Mouse (Mus musculus) C2C12 (cell line): ENCODE results near the gene Gm11938. TPM values are rescaled to one million over a fixed set of nuclear protein-coding genes. Genes with fewer than 3 reads are reported as not detected.

Experiments
- H3K27me3 ChIP-seq: one replicate; pipeline ENCODE4 v1.6.1; 2011; ENCODE audit not compliant: control insufficient read depth, insufficient read depth, insufficient read length
- H3K36me3 ChIP-seq: one replicate; pipeline ENCODE4 v1.6.1; 2011; ENCODE audit not compliant: control insufficient read depth, insufficient read depth
- H3K4me3 ChIP-seq: one replicate; pipeline ENCODE4 v1.5.1; 2011; ENCODE audit warnings: mild to moderate bottlenecking, control low read depth; ENCODE audit not compliant: poor library complexity, insufficient read depth, severe bottlenecking
- H3K79me2 ChIP-seq: one replicate; pipeline ENCODE4 v1.6.1; 2011; ENCODE audit not compliant: control insufficient read depth, insufficient read depth
- H3K79me3 ChIP-seq: one replicate; pipeline ENCODE4 v1.6.1; 2011; ENCODE audit warnings: low read depth, control low read depth
- H3ac ChIP-seq: one replicate; pipeline ENCODE3; 2011; ENCODE audit warnings: low read depth; ENCODE audit not compliant: control insufficient read depth, insufficient read length
- CEBPB ChIP-seq: IDR thresholded peaks from one replicate; pipeline ENCODE4 v1.6.1; 2011; ENCODE audit warnings: low read depth, mild to moderate bottlenecking, control low read depth, moderate library complexity
- CTCF ChIP-seq: IDR thresholded peaks from one replicate; pipeline ENCODE4 v1.5.1; 2011; ENCODE audit not compliant: control insufficient read depth, insufficient read depth, insufficient read length
- FOSL1 ChIP-seq: IDR thresholded peaks from one replicate; pipeline ENCODE4 v1.8.0; 2011; ENCODE audit warnings: mild to moderate bottlenecking, low read length; ENCODE audit not compliant: poor library complexity, insufficient read depth, severe bottlenecking
- MAX ChIP-seq: IDR thresholded peaks from one replicate; pipeline ENCODE4 v1.6.1; 2011; ENCODE audit warnings: mild to moderate bottlenecking, control low read depth
- MYOD1 ChIP-seq: IDR thresholded peaks from one replicate; pipeline ENCODE4 v1.6.1; 2011; ENCODE audit warnings: low read depth; ENCODE audit not compliant: control insufficient read depth, insufficient read length
- MYOG ChIP-seq: IDR thresholded peaks from one replicate; pipeline ENCODE4 v1.6.1; 2011; ENCODE audit not compliant: control insufficient read depth, insufficient read length; ENCODE audit errors: extremely low read depth
- USF1 ChIP-seq: IDR thresholded peaks from one replicate; pipeline ENCODE4 v1.6.1; 2011; ENCODE audit warnings: low read depth, mild to moderate bottlenecking, control low read depth, moderate library complexity
- polyA plus RNA-seq: library from polyadenylated mRNA; unstranded; fragments of >200 nt; fragmentation: generic; extraction: Trizol; gene quantifications from one replicate; pipeline ENCODE4 v1.2.1, GENCODE M21; 2012; ENCODE audit warnings: missing spikeins

The Gm11938 gene
- polyA plus RNA-seq, 1 experiment, result not detected

DNA sequence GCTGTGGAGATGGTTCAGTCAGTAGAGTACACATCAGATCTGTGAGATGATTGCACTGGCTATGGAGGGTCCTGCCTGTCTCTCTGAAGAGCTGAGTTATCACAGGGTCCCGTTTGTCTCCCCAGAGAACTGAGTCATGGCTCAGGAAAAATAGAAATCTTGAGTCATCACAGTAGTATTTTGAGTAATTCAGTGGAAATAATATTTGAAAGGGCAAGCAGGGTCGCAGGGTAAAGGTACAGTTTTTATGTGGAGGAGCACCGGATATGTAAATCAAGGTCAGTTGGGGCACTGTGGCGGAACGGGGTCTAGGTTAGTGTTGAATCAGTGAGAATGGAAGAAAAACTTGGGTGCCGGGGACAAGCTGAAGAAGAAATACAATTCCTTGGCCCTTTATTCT lies 40.5 kb downstream of the Gm11938 start:
- Histone ChIP-seq H3K36me3 (no peaks in the 10 kb centered on the region), H3K4me3 (no peak overlapping the region), H3K79me2 (no peaks in the 10 kb centered on the region), H3K27me3 (no peaks in the 10 kb centered on the region), H3K79me3 (no peaks in the 10 kb centered on the region), H3ac (no peak overlapping the region)
- TF ChIP-seq USF1, result no peak
- TF ChIP-seq FOSL1, result no peak
- no peak for TF ChIP-seq MYOD1
- TF ChIP-seq MAX, result no peak
- no peak for TF ChIP-seq CTCF
- no peak for TF ChIP-seq MYOG

DNA sequence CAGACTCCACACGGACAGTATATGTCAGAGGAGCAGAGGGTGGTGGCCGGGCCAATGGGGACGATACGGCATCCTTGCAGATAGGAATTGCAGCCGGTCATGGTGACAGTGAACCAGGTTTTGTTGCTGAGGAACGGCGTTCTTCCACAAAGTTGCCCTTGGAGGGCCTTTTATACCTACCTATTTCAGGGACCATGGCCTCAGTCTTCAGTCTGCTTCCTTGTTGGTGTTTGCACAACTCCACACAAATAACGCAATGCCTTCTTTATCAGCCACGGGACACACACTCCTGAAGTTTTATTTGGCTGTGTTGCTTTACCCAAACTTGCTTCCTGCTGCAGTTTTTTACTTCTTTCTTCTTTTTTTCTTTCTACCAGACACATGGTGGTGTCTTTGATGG lies 43.7 kb downstream of the Gm11938 start, which contains the start of gene Gm11939:
Gm11939 (minus strand) TSS at position 101 of the 400 bp plus-strand sequence.
- no peaks in the 10 kb centered on the region for H3K27me3 ChIP-seq
- no peaks in the 10 kb centered on the region for H3K36me3 ChIP-seq
- H3K79me2 ChIP-seq, result no peaks in the 10 kb centered on the region
- TF ChIP-seq FOSL1 (no peak), MYOG (no peak), USF1 (no peak), CEBPB (no peak), MYOD1 (no peak), CTCF (no peak), MAX (no peak)
- no peak within 1 kb of the TSS for H3K4me3 ChIP-seq
- no peak within 1 kb of the TSS for H3ac ChIP-seq
- no peaks in the 10 kb centered on the region for H3K79me3 ChIP-seq

GRCm38 (mm10) chr11:99557976-99558745 lies 44.9 kb downstream of the Gm11938 start:
- H3K79me3 ChIP-seq, result no peaks in the 10 kb centered on the region
- no peaks in the 10 kb centered on the region for H3K79me2 ChIP-seq
- H3K4me3 ChIP-seq, result no peak overlapping the region
- no peak for TF ChIP-seq MYOD1
- H3ac ChIP-seq, result no peak overlapping the region
- H3K36me3 ChIP-seq, result no peaks in the 10 kb centered on the region
- H3K27me3 ChIP-seq, result no peaks in the 10 kb centered on the region

DNA sequence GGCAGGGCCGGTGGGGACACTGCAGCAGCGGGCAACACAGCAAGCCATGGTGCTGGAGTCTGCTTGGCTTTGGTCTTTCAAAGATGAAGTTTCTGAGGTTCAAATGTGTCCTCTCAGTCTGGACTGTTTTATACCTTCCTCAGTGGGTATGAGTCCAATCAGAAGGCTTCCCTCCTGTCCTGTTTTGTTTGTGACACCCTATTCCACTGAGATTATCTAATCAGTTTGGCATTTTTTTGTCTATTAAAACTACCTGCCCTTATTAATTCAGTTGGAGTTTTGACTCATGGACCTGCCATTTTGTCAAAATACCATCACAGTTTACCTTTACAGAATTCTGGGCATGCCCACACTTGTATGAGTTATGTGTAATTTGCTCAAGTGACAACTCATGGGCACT lies 46.4 kb downstream of the Gm11938 start, which contains the start of gene Krtap3-2:
Krtap3-2 (minus strand) TSS at position 101 of the 400 bp plus-strand sequence.
- H3K79me3 ChIP-seq, result no peaks in the 10 kb centered on the region
- no peaks in the 10 kb centered on the region for H3K79me2 ChIP-seq
- no peaks in the 10 kb centered on the region for H3K36me3 ChIP-seq
- H3K27me3 ChIP-seq, result no peaks in the 10 kb centered on the region
- TF ChIP-seq CEBPB (no peak), MYOD1 (no peak), USF1 (no peak), MAX (no peak)
- H3ac ChIP-seq, result no peak within 1 kb of the TSS
- H3K4me3 ChIP-seq, result no peak within 1 kb of the TSS

DNA sequence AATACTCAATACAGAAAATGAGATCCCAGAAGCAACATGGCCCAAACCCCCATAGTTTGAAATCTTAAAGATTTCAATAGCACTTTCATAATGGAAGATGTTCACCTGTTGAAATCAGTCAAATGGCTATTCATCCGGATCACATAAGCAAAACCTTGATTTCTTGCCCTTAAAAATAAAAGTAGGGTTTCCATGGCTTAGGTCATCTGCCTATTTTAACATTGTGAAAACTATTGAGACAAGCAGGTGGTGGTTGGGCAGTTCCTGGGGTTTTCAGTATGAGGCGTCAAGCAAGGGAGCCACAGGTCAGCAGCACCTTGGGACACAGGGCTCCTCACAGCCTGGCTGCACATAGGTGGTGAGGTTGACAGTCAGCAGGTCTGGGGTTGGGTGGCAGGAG lies 46.9 kb downstream of the Gm11938 start:
- Histone ChIP-seq H3K36me3 (no peaks in the 10 kb centered on the region), H3ac (no peak overlapping the region)

More for the DNA sequence above, 46.9 kb downstream of the Gm11938 start:
- no peak for TF ChIP-seq CTCF
- no peak for TF ChIP-seq MAX
- H3K4me3 ChIP-seq, result no peak overlapping the region
- no peaks in the 10 kb centered on the region for H3K79me3 ChIP-seq
- H3K27me3 ChIP-seq, result no peaks in the 10 kb centered on the region
- no peaks in the 10 kb centered on the region for H3K79me2 ChIP-seq

Other genes starting within 250 kb of the Gm11938 start
- gene Krt28, start 228.4 kb downstream of the Gm11938 start, polyA plus RNA-seq, result 0.02 TPM
- gene Krt10, start 213.9 kb downstream of the Gm11938 start, polyA plus RNA-seq, result 3.7 TPM
- not detected for gene Krt12, start 181.0 kb downstream of the Gm11938 start, polyA plus RNA-seq
- gene Krt20, start 165.2 kb downstream of the Gm11938 start, polyA plus RNA-seq, result not detected
- not detected for gene Krt23, start 110.2 kb downstream of the Gm11938 start, polyA plus RNA-seq
- not detected for gene Krt39, start 82.0 kb downstream of the Gm11938 start, polyA plus RNA-seq
- not detected for gene Krt40, start 60.1 kb downstream of the Gm11938 start, polyA plus RNA-seq
- not detected for gene Krtap3-3, start 52.4 kb downstream of the Gm11938 start, polyA plus RNA-seq
- gene Krtap3-2, start 46.5 kb downstream of the Gm11938 start, polyA plus RNA-seq, result not detected
- not detected for gene Gm11939, start 43.8 kb downstream of the Gm11938 start, polyA plus RNA-seq
- not detected for gene Krtap3-1, start 36.7 kb downstream of the Gm11938 start, polyA plus RNA-seq
- 0.04 TPM for gene Krtap1-5, start 22.3 kb downstream of the Gm11938 start, polyA plus RNA-seq
- not detected for gene Krtap1-4, start 19.7 kb downstream of the Gm11938 start, polyA plus RNA-seq
- not detected for gene Krtap1-3, start 12.0 kb downstream of the Gm11938 start, polyA plus RNA-seq
- gene Krtap9-3, start 5.2 kb downstream of the Gm11938 start, polyA plus RNA-seq, result not detected
- not detected for gene Gm11937, start 6.9 kb upstream of the Gm11938 start, polyA plus RNA-seq
- not detected for gene Krtap2-4, start 11.5 kb upstream of the Gm11938 start, polyA plus RNA-seq
- gene Gm11562, start 17.1 kb upstream of the Gm11938 start, polyA plus RNA-seq, result not detected
- gene Krtap4-1, start 24.9 kb upstream of the Gm11938 start, polyA plus RNA-seq, result not detected
- not detected for gene Krtap4-2, start 31.8 kb upstream of the Gm11938 start, polyA plus RNA-seq
- not detected for gene Krtap4-7, start 40.8 kb upstream of the Gm11938 start, polyA plus RNA-seq
- not detected for gene Gm11555, start 46.9 kb upstream of the Gm11938 start, polyA plus RNA-seq
- gene Gm11563, start 55.7 kb upstream of the Gm11938 start, polyA plus RNA-seq, result not detected
- not detected for gene Krtap4-6, start 62.7 kb upstream of the Gm11938 start, polyA plus RNA-seq
- gene Gm14190, start 87.4 kb upstream of the Gm11938 start, polyA plus RNA-seq, result not detected
- not detected for gene Gm14180, start 131.0 kb upstream of the Gm11938 start, polyA plus RNA-seq
- not detected for gene Gm11595, start 169.6 kb upstream of the Gm11938 start, polyA plus RNA-seq
- gene Krtap4-8, start 177.4 kb upstream of the Gm11938 start, polyA plus RNA-seq, result not detected
- gene Krtap4-9, start 181.9 kb upstream of the Gm11938 start, polyA plus RNA-seq, result not detected
- gene Gm11596, start 190.2 kb upstream of the Gm11938 start, polyA plus RNA-seq, result not detected
- gene Gm11569, start 195.6 kb upstream of the Gm11938 start, polyA plus RNA-seq, result not detected
- gene Gm11554, start 201.1 kb upstream of the Gm11938 start, polyA plus RNA-seq, result not detected
- gene Krtap4-13, start 206.6 kb upstream of the Gm11938 start, polyA plus RNA-seq, result not detected
- gene Gm11564, start 212.4 kb upstream of the Gm11938 start, polyA plus RNA-seq, result not detected
- gene 2300003K06Rik, start 234.8 kb upstream of the Gm11938 start, polyA plus RNA-seq, result not detected
- gene Krtap4-16, start 248.3 kb upstream of the Gm11938 start, polyA plus RNA-seq, result not detected